Mouse (Mus musculus): ENCODE results near the gene Arrb1.

- no peak for TF ChIP-seq CTCF (IDR thresholded peaks at IDR 0.05; ENCODE audit: borderline replicate concordance, control insufficient read depth, extremely low read depth, insufficient read depth, low read length, poor library complexity)
- no peak for TF ChIP-seq POLR2A (IDR thresholded peaks at IDR 0.05; ENCODE audit: control insufficient read depth, extremely low read depth, insufficient read depth, low read length, poor library complexity)
These were observed 1.7 kb upstream of the Arrb1 start for GRCm38 (mm10) chr7:99533600-99533999.
